Mouse (Mus musculus) spleen, postnatal 14 days (tissue): ENCODE measurements around the gene Fam49a.

Source experiments
- DNase-seq, 2 experiments: peaks; one replicate each; pipeline ENCODE4 v3.0.0; 2021 to 2022; ENCODE audit warnings: low spot score in 2 of 2

Fam49a gene

DNA sequence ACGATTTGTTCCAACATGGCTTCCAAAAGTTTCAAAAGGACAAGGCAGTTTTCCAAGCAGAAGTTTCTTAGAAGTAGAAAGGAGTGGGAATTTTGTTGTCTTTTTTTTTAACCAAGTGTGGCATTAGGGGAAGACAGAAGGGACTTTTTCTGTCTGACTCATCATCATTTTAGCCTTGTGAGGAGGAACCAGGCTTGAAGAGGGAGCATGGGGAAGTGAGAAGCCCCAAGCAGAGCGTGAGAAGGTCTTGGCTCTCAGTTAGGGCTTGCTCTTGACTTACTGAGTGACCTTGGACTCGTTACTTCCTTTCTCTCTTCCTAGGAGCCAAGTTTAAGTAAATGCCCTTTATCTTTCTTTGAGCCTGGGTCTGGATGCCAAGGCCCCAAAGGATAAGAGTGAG is 8.6 kb downstream of the Fam49a start:
- DNase-seq, result no peak

DNA sequence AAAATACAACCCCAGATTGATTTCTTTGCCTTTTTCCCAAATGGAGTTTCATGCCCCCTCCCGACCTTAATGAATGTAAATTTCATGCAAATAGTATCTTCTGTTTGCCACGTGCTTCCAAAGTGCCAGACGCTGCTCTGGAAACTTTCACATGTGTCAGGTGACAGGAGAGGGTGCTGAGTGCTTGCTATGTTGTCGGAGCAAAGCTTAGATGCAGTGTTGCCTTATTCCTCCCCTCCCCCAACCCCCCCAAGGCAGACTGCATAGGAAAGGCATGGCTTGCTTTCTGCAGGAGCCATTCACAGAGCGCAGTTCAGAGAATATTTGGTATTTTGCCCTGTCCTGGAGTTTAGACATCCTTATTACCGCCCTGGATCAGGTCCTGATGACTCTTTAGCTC is 12.2 kb downstream of the Fam49a start:
- DNase-seq, result no peak

DNA sequence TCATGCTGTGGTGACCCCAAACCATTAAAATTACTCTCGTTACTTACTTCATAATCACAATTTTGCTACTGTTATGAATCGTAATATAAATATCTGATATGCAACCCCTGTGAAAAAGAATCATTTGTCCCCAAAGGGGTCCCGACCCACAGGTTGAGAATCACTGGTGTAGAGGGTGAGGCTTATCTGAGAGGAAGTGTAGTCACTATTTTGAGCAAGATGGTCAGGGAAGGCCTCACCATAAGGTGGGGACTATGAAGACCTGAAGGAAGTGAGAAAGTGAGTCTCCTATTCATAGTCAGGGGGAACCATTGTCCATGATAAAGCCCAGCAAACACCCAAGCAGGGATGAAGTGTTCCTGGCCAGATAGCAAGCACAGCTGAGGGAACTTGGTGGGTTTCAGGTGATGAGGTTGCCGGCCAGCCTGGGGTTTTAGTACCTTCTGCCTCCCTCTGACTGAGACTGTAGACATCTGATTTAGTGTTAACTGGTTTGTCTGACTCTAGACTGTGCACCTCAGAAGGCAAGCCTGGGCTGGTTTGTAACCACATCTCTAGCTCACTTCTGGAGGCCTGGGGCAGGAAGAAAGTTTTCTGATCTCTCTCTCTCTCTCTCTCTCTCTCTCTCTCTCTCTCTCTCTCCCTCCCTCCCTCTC is 13.3 kb downstream of the Fam49a start:
- DNase-seq, result no peak

DNA sequence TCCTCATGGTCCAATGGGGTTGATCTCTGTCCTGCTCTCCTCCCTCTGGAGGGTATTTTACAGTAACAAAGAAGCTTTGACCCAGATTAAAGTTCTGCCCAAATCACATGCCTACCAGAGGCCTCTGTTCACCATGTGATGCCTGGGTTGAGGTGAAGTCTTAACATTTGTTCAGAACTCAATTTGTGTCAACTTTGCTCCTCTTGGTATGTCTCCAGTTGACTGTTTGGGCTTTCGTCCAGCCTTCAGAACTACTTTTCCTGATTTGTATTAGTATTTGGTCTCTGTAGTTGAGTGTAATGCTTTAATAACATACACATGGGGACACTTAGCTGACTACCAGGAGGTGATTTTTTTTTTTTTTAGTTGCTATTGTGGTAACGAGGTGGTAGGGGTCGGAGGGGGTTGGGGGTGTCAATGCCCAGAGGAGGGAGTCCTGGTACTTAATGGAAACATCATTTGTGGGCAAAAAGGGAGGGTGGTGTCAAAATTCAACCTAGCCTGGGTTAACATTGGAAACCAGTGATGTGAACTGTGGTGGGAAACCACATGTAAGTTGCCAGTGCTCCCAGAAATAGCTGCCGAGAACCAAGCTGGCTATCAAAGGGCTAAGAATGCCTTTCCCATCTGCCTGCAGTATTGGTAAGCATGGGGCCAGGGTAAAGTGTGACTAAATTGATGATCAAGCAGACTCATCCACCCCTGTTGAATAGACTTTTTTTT is 16.0 kb downstream of the Fam49a start:
- DNase-seq, result no peak

DNA sequence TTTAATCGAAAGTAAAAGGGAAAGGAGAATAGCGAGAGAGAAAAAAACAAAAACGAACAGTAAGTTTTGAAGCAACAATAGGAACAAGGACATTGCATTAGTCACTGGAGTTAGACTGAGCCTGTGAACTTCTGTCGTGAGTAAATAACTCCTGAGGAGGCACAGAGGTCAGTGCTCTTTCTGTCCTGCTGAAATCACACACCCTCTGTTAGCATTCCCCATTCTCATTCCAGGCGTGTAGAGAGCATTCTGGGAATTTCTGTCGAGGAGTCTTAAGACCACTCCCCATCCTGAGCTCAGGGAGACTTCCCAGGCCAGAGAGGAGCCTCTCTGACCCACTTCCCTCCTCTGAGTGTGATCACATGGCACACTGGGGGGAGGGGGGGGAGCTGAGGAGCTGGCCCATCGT is 16.5 kb downstream of the Fam49a start:
- DNase-seq, result no peak

DNA sequence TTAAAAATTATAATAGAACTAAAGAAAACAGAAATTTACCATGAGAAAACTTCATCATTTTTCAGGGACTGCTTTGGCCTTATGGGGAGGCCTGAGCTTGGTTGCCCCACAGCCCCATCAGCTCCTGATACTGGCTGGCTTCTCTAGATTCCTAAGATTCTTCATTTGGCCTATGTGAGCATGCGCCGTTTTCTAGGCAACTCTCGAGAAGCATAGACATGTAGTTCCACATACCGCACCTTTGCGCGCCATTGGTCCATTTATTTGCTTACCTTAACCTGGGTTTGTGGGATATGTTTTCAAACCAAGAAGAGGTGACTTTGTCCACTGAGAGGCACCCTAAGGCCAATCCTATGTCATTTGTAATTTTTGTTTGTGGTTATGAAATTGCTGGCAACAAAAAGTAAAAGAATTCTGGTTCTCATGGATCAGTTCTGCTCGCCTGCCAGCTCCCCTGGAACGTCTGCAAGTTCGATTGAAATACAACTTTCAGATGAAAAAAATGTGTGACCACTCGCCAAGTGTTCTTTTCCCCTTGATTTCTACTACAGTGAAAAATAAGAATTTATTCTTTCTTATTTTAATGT is 21.9 kb downstream of the Fam49a start:
- no peak for DNase-seq

DNA sequence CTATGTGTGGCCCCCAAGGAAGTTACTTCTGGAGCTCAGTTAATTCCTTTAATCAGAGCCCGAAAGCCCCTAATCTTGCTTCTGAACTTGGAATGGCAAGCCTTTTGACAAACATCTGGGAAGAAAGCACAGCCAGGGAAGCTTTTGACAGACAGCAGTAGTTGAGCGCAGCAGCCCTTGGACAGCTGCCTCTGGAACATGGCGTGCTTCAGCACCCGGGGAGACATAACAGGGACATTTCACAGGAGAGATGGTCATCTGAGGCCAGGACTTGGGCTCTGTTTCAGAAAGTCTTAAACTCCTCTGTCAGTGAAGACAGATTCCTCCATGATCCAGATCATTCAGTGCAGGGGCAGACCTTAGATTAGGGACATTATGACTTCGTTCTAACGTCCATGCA is 22.6 kb downstream of the Fam49a start:
- DNase-seq, result no peak

DNA sequence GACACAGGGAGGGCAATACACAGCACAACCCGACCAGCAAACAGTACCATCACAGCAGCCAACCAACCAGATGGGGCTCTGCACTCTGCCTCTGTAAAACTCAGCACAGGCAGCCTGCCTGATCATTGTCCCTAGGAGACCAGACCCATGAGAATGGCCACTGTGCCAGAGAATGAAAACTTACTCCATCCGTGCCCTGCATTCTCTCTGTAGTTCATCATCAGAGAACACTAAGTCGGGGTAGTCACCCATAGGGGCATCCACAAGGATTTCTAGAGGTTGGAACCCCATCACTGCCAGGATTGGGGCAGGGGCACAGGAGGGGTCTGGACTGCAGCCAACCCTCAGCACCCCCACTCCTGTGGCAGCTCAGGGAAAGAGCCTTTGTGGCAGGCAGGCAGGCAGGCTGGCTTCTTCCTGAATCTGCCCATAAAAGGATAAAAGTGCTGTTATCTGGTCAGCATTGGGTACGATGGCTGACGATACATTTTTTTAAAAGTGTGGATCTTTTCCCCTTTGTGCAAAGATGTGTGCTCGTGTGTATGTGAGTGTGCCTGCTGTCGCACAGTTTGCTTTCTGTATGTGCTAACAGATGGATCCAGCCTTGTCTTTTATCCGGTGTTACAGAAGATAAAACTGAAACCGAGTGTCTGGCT is 25.3 kb downstream of the Fam49a start:
- DNase-seq, result no peak

DNA sequence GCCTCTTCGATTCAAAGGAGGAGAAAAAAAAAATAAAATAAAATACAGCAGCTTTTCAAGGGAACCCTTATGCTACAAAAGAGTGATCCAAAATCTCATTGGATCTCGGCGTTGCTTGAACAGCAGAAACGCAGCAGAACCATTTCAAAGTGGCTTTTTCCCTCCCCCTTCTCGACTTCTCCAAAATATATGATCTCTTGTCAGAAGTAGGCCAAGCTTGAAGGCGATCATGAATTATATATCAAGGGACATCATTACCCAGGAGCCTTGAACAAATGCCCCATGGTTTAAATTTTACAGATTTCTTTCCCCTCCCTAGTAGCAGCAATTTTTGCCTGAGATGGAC is 25.8 kb downstream of the Fam49a start:
- no peak for DNase-seq

DNA sequence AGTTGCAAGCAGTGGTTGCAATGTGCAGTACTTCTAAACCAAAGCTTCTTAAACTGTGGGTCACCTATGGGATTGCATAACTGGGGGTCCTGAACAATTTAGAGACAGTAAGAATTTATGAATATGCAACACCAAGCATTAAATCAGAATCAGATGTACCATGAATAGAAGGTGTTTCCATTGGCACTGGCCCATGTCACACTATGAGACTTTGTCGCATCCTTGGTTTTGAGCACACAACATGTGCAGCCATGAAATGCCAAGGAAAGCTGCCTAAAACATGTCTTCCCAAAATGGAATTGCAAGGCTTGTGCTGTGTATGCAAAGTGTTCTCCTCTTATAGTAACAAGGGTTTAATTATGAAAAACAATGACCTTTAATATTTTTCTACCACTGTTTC is 26.6 kb downstream of the Fam49a start:
- no peak for DNase-seq

DNA sequence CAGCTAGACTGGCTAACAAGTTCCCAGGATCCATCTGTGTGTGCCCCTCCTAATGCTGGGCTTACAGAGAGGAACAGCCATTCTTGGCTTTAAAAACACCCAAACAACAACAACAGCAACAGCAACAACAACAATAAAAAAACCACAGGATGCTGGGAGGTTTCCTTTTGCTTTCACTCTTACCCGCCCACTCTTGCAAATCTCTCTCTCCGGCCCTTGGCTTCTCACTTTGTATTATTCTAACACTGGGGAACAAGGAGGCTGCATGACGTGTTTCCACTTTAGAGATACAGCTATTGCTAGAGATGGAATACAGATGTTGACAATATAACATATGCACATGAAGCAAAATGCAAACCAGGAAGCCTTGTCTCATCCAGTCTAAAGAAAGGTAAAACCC is 27.7 kb downstream of the Fam49a start:
- no peak for DNase-seq

DNA sequence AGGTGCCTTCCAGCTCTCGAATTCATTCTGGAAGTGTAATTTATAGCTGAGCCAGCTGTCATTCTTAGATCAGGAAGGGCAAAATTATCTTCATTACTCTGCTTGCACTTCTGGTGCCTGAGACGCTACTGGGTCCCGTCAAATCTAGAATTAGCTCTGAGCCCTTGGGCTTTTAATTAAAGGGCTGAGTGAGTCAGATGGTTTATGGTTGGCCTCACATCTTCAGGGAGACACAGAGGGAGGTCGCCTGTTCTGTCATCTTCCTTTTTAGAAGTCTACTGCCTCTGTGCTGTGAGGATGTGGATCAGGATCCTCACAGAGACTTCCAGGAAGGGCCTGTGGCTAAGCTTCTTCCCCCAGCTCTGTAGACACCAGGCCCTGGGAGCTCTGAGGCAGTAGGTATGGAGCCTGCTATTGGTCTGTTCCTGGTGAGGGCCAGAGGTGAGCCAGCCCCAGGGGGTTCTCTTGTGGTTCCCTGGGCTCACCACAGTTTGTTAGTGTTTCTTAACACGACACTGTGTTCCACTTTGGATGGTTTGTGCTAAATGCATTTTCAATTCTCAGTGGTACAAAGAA is 30.2 kb downstream of the Fam49a start:
- DNase-seq, result no peak

DNA sequence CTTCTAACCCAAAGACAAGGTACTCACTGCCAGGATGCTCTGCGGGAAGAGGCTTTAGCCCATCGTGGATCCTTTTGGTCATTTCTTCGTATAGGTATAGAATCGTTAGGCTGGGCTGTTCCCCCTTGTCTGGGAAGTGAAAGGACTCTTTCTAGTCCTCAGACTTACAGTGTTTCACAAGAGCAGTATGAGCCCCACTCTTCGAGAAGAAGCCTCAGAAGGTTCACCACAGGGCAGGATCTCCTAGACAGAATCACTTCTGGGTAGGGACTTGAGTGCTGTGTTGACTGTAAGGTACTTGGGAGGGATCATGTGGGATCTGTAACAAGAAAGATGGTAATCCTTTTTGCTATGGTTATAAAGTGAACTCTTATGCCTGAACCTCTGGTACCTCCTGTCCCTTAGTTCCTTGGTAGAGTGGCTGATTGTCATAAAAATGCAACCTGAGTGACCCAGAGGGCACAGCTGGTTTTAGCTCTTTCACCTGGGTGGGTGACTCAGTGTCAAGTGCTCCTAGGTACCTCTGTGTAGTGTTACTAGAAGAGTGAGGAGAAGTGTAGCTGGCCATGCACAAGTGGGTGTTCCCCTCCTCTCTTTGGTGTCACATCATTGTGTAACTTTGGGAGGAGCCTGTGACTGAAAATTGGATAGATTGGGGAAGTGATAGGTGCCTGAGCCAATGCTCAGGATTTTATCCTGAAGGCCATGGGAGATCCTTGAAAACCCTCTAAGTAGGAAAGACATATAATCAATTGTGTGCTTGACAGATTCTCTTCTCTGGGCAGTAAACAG is 32.6 kb downstream of the Fam49a start:
- no peak for DNase-seq

DNA sequence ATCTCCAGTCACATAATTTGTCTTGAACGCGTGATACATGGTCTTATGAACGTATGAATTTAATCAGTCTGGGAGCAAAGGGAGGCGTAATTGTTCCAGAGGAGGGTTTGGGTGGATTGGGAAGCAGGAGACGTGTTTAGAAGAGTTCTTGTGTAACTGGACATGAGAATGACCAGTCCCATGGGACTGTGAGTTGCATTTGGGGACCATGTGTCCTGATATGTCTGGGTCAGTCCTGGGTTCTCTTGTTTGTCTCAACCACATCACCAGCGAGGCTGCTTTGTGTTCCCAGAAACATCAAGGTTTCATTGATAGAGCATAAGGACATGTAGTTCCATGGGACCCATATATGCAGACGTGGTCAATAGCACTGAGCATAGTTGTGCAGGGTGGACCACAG is 36.5 kb downstream of the Fam49a start:
- no peak for DNase-seq

DNA sequence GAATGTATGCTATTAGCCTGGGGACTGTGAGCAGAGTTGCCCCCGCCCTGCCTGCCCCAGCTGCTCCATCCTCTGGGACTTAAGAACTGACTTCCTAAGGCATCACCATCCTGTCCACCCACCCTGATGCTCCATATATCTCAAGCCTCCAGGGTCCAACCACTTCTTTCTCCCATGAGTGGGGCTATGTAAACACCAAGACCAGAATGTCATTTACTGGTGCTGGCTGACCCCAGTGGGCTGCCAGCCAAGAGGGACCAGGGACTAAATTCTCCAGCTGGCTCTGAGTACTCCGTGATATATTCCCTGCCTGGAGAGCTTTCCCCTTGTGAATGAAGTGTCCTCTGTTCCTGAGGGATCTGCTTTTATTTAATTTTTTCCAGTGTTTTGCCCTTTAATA is 37.4 kb downstream of the Fam49a start:
- DNase-seq, result no peak

DNA sequence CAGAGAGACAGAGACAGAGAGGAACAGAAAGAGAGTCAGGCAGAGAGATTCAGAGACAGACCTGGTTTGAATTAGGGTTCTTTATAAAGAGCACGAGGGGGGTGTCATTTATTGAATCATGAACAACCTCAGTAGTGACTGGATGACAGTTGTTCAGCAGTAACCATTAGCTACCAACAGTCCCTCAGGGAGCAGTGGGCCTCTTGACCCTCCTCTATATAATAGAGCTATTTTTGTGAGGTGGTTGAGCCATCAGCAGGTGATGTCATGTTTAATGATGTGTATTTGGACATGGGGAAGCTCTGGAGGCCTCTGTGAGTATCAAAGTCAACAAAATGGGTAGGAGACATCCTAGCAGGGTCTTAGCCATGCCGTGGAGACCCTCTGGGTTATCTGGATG is 39.2 kb downstream of the Fam49a start:
- DNase-seq, result no peak

DNA sequence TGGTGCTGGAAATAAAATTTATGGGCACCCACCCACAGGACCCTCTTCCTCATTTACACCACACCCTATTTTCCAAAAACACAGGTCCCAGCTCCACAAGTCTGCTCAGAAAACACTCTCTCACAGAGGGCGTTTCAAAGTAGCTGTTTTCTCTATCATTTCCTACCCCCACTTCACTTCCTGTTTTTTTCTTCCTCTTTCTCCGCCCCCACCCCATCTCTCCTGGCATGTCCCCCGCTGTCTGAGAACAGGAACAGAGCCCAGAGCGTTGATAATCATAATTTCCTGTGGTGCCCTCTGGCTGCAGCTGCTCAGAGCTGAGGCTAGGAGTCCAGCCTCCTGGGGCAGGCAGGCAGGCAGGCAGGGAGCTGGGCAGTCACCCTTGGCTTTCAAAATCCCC is 39.9 kb downstream of the Fam49a start:
- DNase-seq, result peak; percentile 35 to 60

DNA sequence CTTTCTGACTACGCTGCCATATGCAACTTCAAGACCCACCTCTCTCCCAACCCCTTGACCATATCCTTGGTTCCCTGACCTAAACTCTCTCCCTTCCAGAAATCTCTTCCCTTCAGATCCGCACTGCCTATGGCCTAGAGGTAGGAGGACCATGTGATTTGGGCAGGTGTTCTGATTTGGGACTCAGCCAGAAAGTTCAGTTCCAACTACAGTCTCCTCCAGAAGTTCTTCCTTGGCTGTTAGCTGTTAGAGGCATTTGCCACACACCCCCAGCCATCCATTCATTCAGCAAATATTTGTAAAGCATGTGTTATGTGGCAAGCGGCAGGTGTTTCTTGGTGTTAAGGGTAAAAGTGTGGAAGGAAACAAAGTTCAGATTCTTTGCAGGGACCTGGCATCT is 44.3 kb downstream of the Fam49a start:
- DNase-seq, result no peak

DNA sequence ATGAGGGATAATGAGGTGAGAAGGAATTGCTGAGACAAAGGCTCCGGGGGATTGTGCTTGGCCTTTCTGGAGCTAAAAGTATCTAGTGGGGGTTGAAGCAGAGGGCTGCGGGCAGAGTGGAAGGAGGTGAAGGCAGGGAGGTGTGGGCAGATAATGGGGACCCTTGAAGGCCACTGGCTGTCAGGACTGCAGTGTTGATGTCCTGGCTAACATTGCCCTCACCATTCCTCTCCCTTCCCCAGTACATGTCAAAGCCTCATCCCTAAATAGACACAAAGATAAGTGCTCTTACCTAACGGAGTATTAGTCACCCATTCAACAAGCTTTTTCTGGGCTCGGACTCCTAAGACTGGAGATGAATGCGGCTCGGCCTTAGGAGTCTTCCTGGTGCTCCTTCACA is 44.9 kb downstream of the Fam49a start:
- DNase-seq, result no peak

DNA sequence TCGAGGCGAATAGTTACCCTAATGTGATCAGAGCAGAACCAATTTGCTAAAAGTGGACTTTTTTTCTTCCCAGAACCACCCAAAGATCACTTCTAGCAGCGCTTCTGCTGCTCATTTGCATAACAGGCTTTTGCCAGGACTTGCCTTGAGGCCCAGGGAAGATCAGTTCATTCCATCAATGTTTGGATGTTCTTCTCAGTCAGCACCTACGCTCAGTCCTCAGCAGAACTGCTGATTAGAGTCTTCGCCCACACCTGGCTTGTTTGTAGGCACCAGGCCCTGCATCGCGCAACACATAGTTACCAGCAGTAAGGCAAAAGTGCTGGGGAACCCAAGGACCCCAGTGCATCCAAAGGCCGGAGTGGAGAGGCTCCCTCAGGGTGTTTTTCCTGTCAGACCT is 45.3 kb downstream of the Fam49a start:
- no peak for DNase-seq

DNA sequence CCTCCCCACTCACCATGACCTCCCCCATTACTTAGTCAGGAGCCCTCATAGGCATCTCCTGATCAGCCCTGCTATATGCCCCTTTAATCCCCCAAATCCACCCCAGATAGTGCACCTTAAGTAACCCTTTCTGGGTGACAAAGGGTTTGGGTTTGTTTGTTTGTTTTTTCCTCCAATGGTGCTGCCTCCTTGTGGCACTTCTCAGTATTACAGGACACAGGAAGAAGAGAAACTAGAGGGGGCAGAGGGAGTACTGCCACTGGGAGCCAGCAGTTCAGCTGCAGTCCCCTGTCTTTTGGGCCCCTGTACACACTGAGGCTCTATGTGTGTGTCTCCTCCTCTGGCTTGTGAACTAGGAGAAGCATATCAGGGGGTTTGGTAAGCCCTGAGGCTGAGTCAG is 51.5 kb downstream of the Fam49a start:
- DNase-seq, result no peak

DNA sequence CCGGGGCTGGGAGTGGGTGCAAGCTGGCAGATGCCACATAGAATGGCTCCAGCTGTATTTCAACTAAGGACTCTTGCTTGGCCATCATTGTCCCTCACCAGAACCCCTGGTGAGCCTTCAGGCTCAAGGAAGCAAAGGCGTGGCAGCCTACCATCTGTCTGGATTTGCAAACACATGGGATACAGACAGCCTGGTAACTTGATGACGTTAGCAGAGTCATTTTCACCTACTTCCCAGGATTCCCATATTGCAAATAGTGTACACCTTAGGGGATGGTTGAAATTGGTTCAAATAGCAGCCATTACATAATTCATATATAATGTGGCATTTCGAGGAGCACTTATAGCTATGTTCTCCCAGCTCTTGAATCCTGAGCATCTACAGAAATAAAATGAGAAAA is 52.0 kb downstream of the Fam49a start:
- no peak for DNase-seq
